Mouse (Mus musculus) 3T3-L1 (cell line): Measurements from ENCODE around the gene Gpr157.

Experiments used
- DNase-seq: peaks from one replicate; pipeline ENCODE4 v3.0.0-alpha.2; 2015; ENCODE audit warnings: low read depth, low spot score

The Gpr157 gene

GRCm38 (mm10) chr4:150144242-150144641 is 57.1 kb downstream of the Gpr157 start:
- no peak for DNase-seq

GRCm38 (mm10) chr4:150146286-150146685 is 59.1 kb downstream of the Gpr157 start:
- DNase-seq, result peak; percentile 83

- DNase-seq, result no peak
Measured at GRCm38 (mm10) chr4:150151045-150151444, 63.9 kb downstream of the Gpr157 start.

GRCm38 (mm10) chr4:150152483-150152882 is 65.3 kb downstream of the Gpr157 start:
- no peak for DNase-seq

- DNase-seq, result no peak
Measured at GRCm38 (mm10) chr4:150155301-150155700, 68.1 kb downstream of the Gpr157 start.
